10 mouse cellular contexts compared by ENCODE assay signal in genomic region chr15:27771581-27771980, GRCm38 (mm10).
DNase-seq lines count a peak whose midpoint lies in the region; ATAC-seq lines count a peak whose summit lies in the region.
"Had no signal": no experiment of that assay in that cellular context is flagged by ENCODE, and none has a peak within 500 bp of the region (broad histone marks: within the 10 kb centered on the region; RNA-seq: fewer than 3 reads in every experiment).

No protein-coding gene starts in this region.

- H3K27ac ChIP-seq in heart, embryonic 10.5 days, result peak overlapping the region; percentile 42; the same call in 1 of the 2 replicates
- H3K27ac ChIP-seq in heart, embryonic 16.5 days (ENCODE audit: low read length), result peak overlapping the region; percentile 49

- no peaks in the 10 kb centered on the region for H3K27me3 ChIP-seq in heart, embryonic 10.5 days (ENCODE audit: insufficient read depth, poor library complexity, severe bottlenecking)
- no peaks in the 10 kb centered on the region for H3K27me3 ChIP-seq in heart, embryonic 16.5 days (ENCODE audit: control insufficient read depth, insufficient read depth, low read length)

- peaks cover 9% of the 10 kb centered on the region for H3K4me1 ChIP-seq in heart, embryonic 10.5 days
- peaks cover 6% of the 10 kb centered on the region for H3K4me1 ChIP-seq in heart, embryonic 16.5 days (ENCODE audit: control insufficient read depth, insufficient read depth, low read length)

- no peaks in the 10 kb centered on the region for H3K9me3 ChIP-seq in heart, embryonic 10.5 days
- H3K9me3 ChIP-seq in heart, embryonic 16.5 days (replicated peaks; ENCODE audit: control insufficient read depth, low read length), result no peaks in the 10 kb centered on the region

- no peak overlapping the region for H3K4me2 ChIP-seq in heart, embryonic 16.5 days (ENCODE audit: low read depth, low read length)

- no peak for ATAC-seq in heart, embryonic 16.5 days (replicated peaks; ENCODE audit: extremely low read depth, insufficient read depth, low FRiP score)

- no peak overlapping the region for H3K4me3 ChIP-seq in heart, embryonic 10.5 days
- H3K4me3 ChIP-seq in heart, embryonic 16.5 days (ENCODE audit: low read length), result no peak overlapping the region
- H3K4me3 ChIP-seq: erythroblast, embryonic 14.5 days had no signal

- H3K9ac ChIP-seq in heart, embryonic 16.5 days (ENCODE audit: low read length), result no peak overlapping the region

- H3K36me3 ChIP-seq in heart, embryonic 10.5 days, result peaks cover 72% of the 10 kb centered on the region
- peaks cover 47% of the 10 kb centered on the region for H3K36me3 ChIP-seq in heart, embryonic 16.5 days (ENCODE audit: control insufficient read depth, insufficient read depth)

- DNase-seq in heart, embryonic 10.5 days (ENCODE audit: low spot score), result no peak
- DNase-seq in heart, adult 8-10 months (ENCODE audit: low spot score), result no peak
- DNase-seq in urinary bladder, postnatal 14 days (ENCODE audit: low spot score), result peak; percentile 42
- DNase-seq in urinary bladder, postnatal 10 days (ENCODE audit: low spot score), result no peak
- DNase-seq in T-cell, adult 2 months (ENCODE audit: low spot score), result no peak
- no peak for DNase-seq in layer of hippocampus, adult 8-10 months (ENCODE audit: low spot score in 2 of 2)
- no peak for DNase-seq in ovary, postnatal 10 days (ENCODE audit: low spot score)
- DNase-seq: thymus, postnatal 36 days had no signal

- WGBS in heart, embryonic 10.5 days, result 76% methylated on average over 7 of the region's 7 CpGs
- WGBS in heart, embryonic 16.5 days, result 73% methylated on average over 7 of the region's 7 CpGs
